Mouse (Mus musculus): ENCODE data around the gene Sbk1.

DNA sequence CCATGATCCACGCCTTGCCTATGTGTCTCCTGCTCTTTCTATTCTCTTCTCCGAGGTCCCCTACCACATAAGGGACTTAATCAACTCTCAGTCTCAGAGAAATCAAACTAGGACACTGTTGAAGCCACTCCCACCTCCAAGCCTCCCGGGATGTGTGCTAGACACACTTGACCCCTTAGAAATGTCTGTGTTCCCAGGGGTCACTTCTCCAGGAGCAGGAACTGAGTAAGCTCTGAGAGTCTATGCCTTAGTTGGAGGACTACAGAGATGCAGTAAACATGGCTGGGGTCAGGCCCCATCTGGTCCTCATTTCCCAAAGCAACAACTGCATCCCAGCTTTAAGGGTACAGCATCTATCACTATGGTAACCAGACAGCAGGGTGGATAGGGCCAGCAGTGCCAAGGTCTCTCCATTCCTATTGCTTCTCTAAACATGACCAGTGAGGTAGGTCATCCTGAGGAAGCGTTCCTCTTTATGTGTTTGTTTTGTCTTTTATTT, 6.0 kb upstream of the Sbk1 start:
- TF ChIP-seq POLR2A (IDR thresholded peaks at IDR 0.05; ENCODE audit: borderline replicate concordance, insufficient read depth, low read length) (no peak), CTCF (IDR thresholded peaks at IDR 0.05; ENCODE audit: borderline replicate concordance, insufficient read depth, low read depth, low read length) (no peak)

Data from cerebellum, adult 2 months (tissue).